Mouse (Mus musculus): ENCODE measurements around the gene Mrln. TPM values are rescaled to one million over a fixed set of nuclear protein-coding genes. Genes with fewer than 3 reads are reported as not detected.
A peak's percentile ranks its signal among the peaks of the same experiment; 100 is the strongest.

Mrln gene
- polyA plus RNA-seq, 1 experiment, result not detected

GRCm38 (mm10) chr10:70245559-70245945, 41.1 kb downstream of the Mrln start:
- no peaks in the 10 kb centered on the region for H3K4me1 ChIP-seq (ENCODE audit: control insufficient read depth, insufficient read depth, low read length)

GRCm38 (mm10) chr10:70246076-70246475, 41.6 kb downstream of the Mrln start:
- Histone ChIP-seq H3K4me3 (ENCODE audit: insufficient read depth, low read length) (no peak overlapping the region), H3K27ac (ENCODE audit: insufficient read depth, low read length) (no peak overlapping the region), H3K4me1 (ENCODE audit: control insufficient read depth, insufficient read depth, low read length) (no peaks in the 10 kb centered on the region)
- TF ChIP-seq POLR2A (IDR thresholded peaks at IDR 0.05; ENCODE audit: low read depth, low read length) (no peak), CTCF (IDR thresholded peaks at IDR 0.05; ENCODE audit: borderline replicate concordance, insufficient read depth, low read length) (no peak)

More at GRCm38 (mm10) chr10:70245559-70245945, 41.1 kb downstream of the Mrln start:
- Histone ChIP-seq H3K27ac (ENCODE audit: insufficient read depth, low read length) (no peak overlapping the region), H3K4me3 (ENCODE audit: insufficient read depth, low read length) (peak overlapping the region; percentile 34)
- TF ChIP-seq CTCF (IDR thresholded peaks at IDR 0.05; ENCODE audit: borderline replicate concordance, insufficient read depth, low read length) (no peak), POLR2A (IDR thresholded peaks at IDR 0.05; ENCODE audit: low read depth, low read length) (no peak)

DNA sequence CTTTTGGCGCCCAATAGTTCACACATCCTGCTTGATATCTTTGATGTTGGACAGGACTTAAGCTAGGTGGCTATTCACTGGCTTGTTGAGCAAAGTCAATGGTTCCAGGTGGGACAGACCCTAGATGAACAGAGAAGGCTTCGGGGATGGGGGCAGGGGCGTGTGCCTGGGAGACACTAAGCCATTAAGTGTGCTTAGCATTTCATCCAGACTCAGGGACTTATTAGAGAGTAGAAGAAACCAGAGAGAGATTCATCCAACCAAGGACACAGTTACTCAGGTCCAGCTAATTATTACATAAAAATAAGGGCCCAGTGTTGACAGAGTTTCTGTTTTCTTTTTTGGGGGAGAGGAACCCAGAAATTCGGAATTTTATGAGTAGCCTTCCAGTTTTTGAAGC, 45.9 kb downstream of the Mrln start:
- Histone ChIP-seq H3K4me1 (ENCODE audit: control insufficient read depth, insufficient read depth, low read length) (no peaks in the 10 kb centered on the region), H3K27ac (ENCODE audit: insufficient read depth, low read length) (no peak overlapping the region), H3K4me3 (ENCODE audit: insufficient read depth, low read length) (no peak overlapping the region)
- TF ChIP-seq POLR2A (IDR thresholded peaks at IDR 0.05; ENCODE audit: low read depth, low read length) (no peak), CTCF (IDR thresholded peaks at IDR 0.05; ENCODE audit: borderline replicate concordance, insufficient read depth, low read length) (no peak)

GRCm38 (mm10) chr10:70250766-70251165, 46.3 kb downstream of the Mrln start:
- Histone ChIP-seq H3K4me1 (ENCODE audit: control insufficient read depth, insufficient read depth, low read length) (no peaks in the 10 kb centered on the region), H3K27ac (ENCODE audit: insufficient read depth, low read length) (no peak overlapping the region), H3K4me3 (ENCODE audit: insufficient read depth, low read length) (no peak overlapping the region)
- TF ChIP-seq POLR2A (IDR thresholded peaks at IDR 0.05; ENCODE audit: low read depth, low read length), result no peak
- TF ChIP-seq CTCF (IDR thresholded peaks at IDR 0.05; ENCODE audit: borderline replicate concordance, insufficient read depth, low read length), result no peak

DNA sequence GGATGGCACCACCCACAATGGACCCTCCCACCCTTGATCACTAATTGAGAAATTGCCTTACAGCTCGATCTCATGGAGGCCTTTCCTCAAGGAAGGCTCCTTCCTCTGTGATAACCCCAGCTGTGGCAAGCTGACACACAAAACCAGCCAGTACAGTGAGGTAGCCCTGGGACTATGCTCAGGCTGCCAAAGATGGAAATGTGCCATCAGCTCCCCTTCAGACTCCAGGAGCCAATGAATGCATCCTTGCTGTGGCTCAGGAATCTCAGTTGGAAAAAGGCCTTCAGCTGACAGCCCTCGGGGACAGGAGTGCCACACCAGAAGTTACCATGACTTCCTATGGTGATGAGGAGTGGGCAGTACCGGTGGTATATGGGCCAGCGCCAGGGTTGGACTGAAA, 50.2 kb downstream of the Mrln start:
- no peak overlapping the region for H3K27ac ChIP-seq (ENCODE audit: insufficient read depth, low read length)
- no peak for TF ChIP-seq POLR2A (IDR thresholded peaks at IDR 0.05; ENCODE audit: low read depth, low read length)
- TF ChIP-seq CTCF (IDR thresholded peaks at IDR 0.05; ENCODE audit: borderline replicate concordance, insufficient read depth, low read length), result no peak
- H3K4me3 ChIP-seq (ENCODE audit: insufficient read depth, low read length), result no peak overlapping the region
- no peaks in the 10 kb centered on the region for H3K4me1 ChIP-seq (ENCODE audit: control insufficient read depth, insufficient read depth, low read length)

DNA sequence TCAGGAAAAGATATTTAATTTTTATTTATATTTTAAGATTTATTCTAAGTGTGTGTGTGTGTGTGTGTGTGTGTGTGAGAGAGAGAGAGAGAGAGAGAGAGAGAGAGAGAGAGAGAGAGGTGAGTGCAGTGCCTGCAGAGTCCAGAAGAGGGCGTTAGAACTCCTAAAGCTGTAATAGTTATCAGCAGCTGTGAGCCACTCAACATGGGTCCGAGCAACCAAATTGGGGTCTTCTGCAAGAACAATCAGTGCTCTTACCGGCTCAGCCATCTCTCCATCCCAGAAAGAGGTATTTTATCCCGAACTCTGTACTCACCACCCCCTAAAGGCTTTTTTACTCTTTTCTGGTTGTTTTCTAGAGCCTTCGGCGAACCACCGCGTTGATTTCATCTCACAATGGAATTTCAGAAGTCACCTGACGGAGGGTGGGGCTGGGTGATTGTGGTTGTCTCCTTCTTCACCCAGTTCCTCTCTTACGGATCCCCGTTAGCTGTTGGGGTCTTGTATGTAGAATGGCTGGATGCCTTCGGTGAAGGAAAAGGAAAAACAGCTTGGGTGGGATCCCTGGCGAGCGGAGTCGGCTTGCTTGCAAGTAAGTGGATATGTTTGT, 51.2 kb downstream of the Mrln start:
- H3K4me3 ChIP-seq (ENCODE audit: insufficient read depth, low read length), result no peak overlapping the region
- TF ChIP-seq POLR2A (IDR thresholded peaks at IDR 0.05; ENCODE audit: low read depth, low read length) (no peak), CTCF (IDR thresholded peaks at IDR 0.05; ENCODE audit: borderline replicate concordance, insufficient read depth, low read length) (no peak)
- no peaks in the 10 kb centered on the region for H3K4me1 ChIP-seq (ENCODE audit: control insufficient read depth, insufficient read depth, low read length)
- no peak overlapping the region for H3K27ac ChIP-seq (ENCODE audit: insufficient read depth, low read length)

DNA sequence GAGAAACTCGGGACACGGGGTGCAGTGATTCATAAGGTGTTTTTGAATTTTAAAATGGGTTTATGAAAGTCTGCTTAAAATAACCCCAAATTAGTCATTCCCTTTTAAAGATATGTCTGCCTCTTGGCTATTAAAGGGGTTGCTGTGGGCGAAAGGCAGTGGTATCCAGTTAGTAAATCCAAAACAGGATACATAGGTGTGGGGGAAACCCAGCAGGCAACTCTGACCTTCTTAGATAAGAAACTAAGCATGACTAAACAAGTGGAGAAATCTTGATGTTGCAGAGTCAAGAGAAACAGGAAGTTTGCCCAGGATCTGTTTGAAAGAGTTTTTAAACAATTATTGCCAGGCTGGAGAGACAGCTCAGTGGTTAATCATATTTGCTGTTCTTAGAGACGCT, 52.6 kb downstream of the Mrln start:
- no peak overlapping the region for H3K4me3 ChIP-seq (ENCODE audit: insufficient read depth, low read length)
- no peak overlapping the region for H3K27ac ChIP-seq (ENCODE audit: insufficient read depth, low read length)
- no peaks in the 10 kb centered on the region for H3K4me1 ChIP-seq (ENCODE audit: control insufficient read depth, insufficient read depth, low read length)
- TF ChIP-seq CTCF (IDR thresholded peaks at IDR 0.05; ENCODE audit: borderline replicate concordance, insufficient read depth, low read length) (no peak), POLR2A (IDR thresholded peaks at IDR 0.05; ENCODE audit: low read depth, low read length) (no peak)

GRCm38 (mm10) chr10:70260904-70261303, 56.4 kb downstream of the Mrln start:
- H3K4me1 ChIP-seq (ENCODE audit: control insufficient read depth, insufficient read depth, low read length), result no peaks in the 10 kb centered on the region
- H3K4me3 ChIP-seq (ENCODE audit: insufficient read depth, low read length), result no peak overlapping the region
- no peak for TF ChIP-seq POLR2A (IDR thresholded peaks at IDR 0.05; ENCODE audit: low read depth, low read length)
- TF ChIP-seq CTCF (IDR thresholded peaks at IDR 0.05; ENCODE audit: borderline replicate concordance, insufficient read depth, low read length), result no peak
- H3K27ac ChIP-seq (ENCODE audit: insufficient read depth, low read length), result no peak overlapping the region

DNA sequence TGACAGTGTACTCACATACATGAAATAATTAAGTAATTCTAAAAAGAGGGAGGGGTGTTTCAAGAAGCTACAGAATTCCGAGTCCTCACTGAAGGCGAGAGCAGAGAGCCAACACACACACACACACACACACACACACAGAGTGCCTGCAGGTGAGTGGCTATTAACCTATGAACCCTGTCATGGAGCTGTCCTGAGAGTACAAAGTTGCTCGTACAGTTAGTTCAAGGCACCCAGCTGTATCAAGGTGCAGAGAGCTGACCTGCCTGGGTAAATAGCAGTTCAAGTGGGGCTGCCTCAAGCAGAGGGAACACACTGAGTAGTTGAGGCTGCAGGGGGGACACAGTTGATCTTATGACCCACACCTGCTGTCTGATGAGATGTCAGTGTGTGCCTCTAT, 57.6 kb downstream of the Mrln start:
- Histone ChIP-seq H3K27ac (ENCODE audit: insufficient read depth, low read length) (no peak overlapping the region), H3K4me3 (ENCODE audit: insufficient read depth, low read length) (no peak overlapping the region), H3K4me1 (ENCODE audit: control insufficient read depth, insufficient read depth, low read length) (0 out of 2 replicates have a peak, but pooled peaks cover 2% of the 10 kb centered on the region)
- TF ChIP-seq CTCF (IDR thresholded peaks at IDR 0.05; ENCODE audit: borderline replicate concordance, insufficient read depth, low read length) (no peak), POLR2A (IDR thresholded peaks at IDR 0.05; ENCODE audit: low read depth, low read length) (no peak)

- Histone ChIP-seq H3K27ac (ENCODE audit: insufficient read depth, low read length) (peak overlapping the region; percentile 16; the same call in 1 of the 2 replicates), H3K4me1 (ENCODE audit: control insufficient read depth, insufficient read depth, low read length) (0 out of 2 replicates have a peak, but pooled peaks cover 2% of the 10 kb centered on the region), H3K4me3 (ENCODE audit: insufficient read depth, low read length) (no peak overlapping the region)
- TF ChIP-seq POLR2A (IDR thresholded peaks at IDR 0.05; ENCODE audit: low read depth, low read length) (no peak), CTCF (IDR thresholded peaks at IDR 0.05; ENCODE audit: borderline replicate concordance, insufficient read depth, low read length) (no peak)
These were observed 59.3 kb downstream of the Mrln start for GRCm38 (mm10) chr10:70263681-70264189.
